Mouse (Mus musculus) liver, embryonic 15.5 days (tissue): ENCODE data around the gene Gm20918. TPM values are rescaled to one million over a fixed set of nuclear protein-coding genes. Genes with fewer than 3 reads are reported as not detected.
"Not testable (repeated sequence)": the region's sequence is repeated elsewhere in the genome, so short reads cannot be mapped to it uniquely, and the experiment has no call there.

Experiments
- ATAC-seq: fragments of 200-750 bp; cut with Nextera tagmentation; 2 replicates; pipeline ENCODE4 v1.8.0; 2017; ENCODE audit warnings: moderate number of reproducible peaks, mild to moderate bottlenecking, moderate library complexity; ENCODE audit not compliant: insufficient read depth
- H3K27ac ChIP-seq: fragments of 300-500 bp; sonication (generic); replicated peaks from 2 replicates; pipeline ENCODE4 v1.5.1; 2015; ENCODE audit warnings: mild to moderate bottlenecking, inconsistent platforms
- H3K27me3 ChIP-seq: fragments of 300-500 bp; sonication (generic); 2 replicates; pipeline ENCODE4 v1.6.1; 2015; ENCODE audit warnings: mild to moderate bottlenecking, inconsistent platforms
- H3K36me3 ChIP-seq: fragments of 300-500 bp; sonication (generic); replicated peaks from 2 replicates; pipeline ENCODE4 v1.6.1; 2015; ENCODE audit warnings: moderate library complexity, mild to moderate bottlenecking, inconsistent platforms
- H3K4me1 ChIP-seq: fragments of 300-500 bp; sonication (generic); replicated peaks from 2 replicates; pipeline ENCODE4 v1.6.1; 2015; ENCODE audit warnings: inconsistent platforms
- H3K4me2 ChIP-seq: fragments of 300-500 bp; sonication (generic); 2 replicates; pipeline ENCODE4 v1.6.1; 2015; ENCODE audit warnings: moderate library complexity, mild to moderate bottlenecking, inconsistent platforms
- H3K4me3 ChIP-seq: fragments of 300-500 bp; sonication (generic); replicated peaks from 2 replicates; pipeline ENCODE4 v1.5.1; 2015; ENCODE audit warnings: mild to moderate bottlenecking, inconsistent platforms
- H3K9ac ChIP-seq: fragments of 300-500 bp; sonication (generic); 2 replicates; pipeline ENCODE4 v1.6.1; 2015; ENCODE audit warnings: moderate library complexity, mild to moderate bottlenecking, inconsistent platforms
- H3K9me3 ChIP-seq: fragments of 300-500 bp; sonication (generic); replicated peaks from 2 replicates; pipeline ENCODE4 v1.6.1; 2016; ENCODE audit warnings: inconsistent platforms
- polyA plus RNA-seq: library from polyadenylated mRNA; unstranded; fragments of >200 nt; fragmentation: Nextera tagmentation; extraction: Ambion mirVana; gene quantifications from 2 replicates; pipeline ENCODE4 v1.2.1, GENCODE M21; 2015

The Gm20918 gene
- polyA plus RNA-seq = not detected in 2 replicates

DNA sequence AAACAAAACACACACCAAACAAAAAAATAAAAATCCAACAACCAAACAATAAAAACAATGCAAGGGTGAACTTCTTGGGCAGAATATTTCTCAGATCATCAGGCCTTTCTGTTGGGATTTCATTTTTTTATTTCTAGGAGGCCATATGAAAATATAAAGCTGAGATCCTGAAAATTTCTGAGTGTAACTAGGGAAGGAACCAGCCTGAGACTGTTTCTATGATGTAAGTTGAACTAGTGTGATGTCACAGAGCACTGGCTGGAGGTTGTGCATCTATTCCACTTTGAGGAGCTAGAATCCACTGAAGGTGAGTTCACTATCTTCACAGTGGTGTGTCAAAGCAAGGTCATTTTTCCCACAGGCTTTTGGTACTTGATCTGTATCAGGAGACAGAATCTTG lies at the start of gene Gm20918:
Gene Gm20918 (plus strand): TSS at position 301 of the 400 bp plus-strand sequence.
- H3K36me3 ChIP-seq, H3K27me3 ChIP-seq, H3K27ac ChIP-seq, ATAC-seq, H3K9me3 ChIP-seq, H3K4me2 ChIP-seq, H3K4me3 ChIP-seq, H3K9ac ChIP-seq, H3K4me1 ChIP-seq: not testable (repeated sequence)

Other genes starting within 250 kb of the Gm20918 start
- gene Gm21820, start 205.5 kb downstream of the Gm20918 start, polyA plus RNA-seq = not detected in 2 replicates